Mouse (Mus musculus): ENCODE results near the gene Lrp5.
"Not testable (repeated sequence)": the region's sequence is repeated elsewhere in the genome, so short reads cannot be mapped to it uniquely, and the experiment has no call there.

Lrp5 gene

GRCm38 (mm10) chr19:3695006-3695405 lies 8.6 kb upstream of the Lrp5 start:
- DNase-seq = no peak

- no peak for DNase-seq
These were observed 8.1 kb upstream of the Lrp5 start for GRCm38 (mm10) chr19:3694476-3694875.

- DNase-seq = no peak
These were observed 6.2 kb upstream of the Lrp5 start for GRCm38 (mm10) chr19:3692414-3693145.

GRCm38 (mm10) chr19:3691337-3691736 lies 5.0 kb upstream of the Lrp5 start:
- no peak for DNase-seq

GRCm38 (mm10) chr19:3687676-3688171 lies 1.4 kb upstream of the Lrp5 start:
- DNase-seq = peak; percentile 69

- peak; percentile 62 for DNase-seq
These were observed 651 bp downstream of the Lrp5 start for GRCm38 (mm10) chr19:3685611-3686214.

GRCm38 (mm10) chr19:3684957-3685580 lies 1.3 kb downstream of the Lrp5 start:
- no peak for DNase-seq

GRCm38 (mm10) chr19:3684414-3684813 lies 1.9 kb downstream of the Lrp5 start:
- no peak for DNase-seq

- DNase-seq = peak; percentile 92
These were observed 4.9 kb downstream of the Lrp5 start for GRCm38 (mm10) chr19:3681310-3681934.

GRCm38 (mm10) chr19:3680732-3681131 lies 5.6 kb downstream of the Lrp5 start:
- peak; percentile 67 for DNase-seq

GRCm38 (mm10) chr19:3674122-3674855 lies 12.1 kb downstream of the Lrp5 start:
- DNase-seq = peak; percentile 64

- no peak for DNase-seq
These were observed 13.2 kb downstream of the Lrp5 start for GRCm38 (mm10) chr19:3673149-3673548.

- peak; percentile 64 for DNase-seq
These were observed 17.3 kb downstream of the Lrp5 start for GRCm38 (mm10) chr19:3669100-3669499.

- DNase-seq = no peak
These were observed 17.8 kb downstream of the Lrp5 start for GRCm38 (mm10) chr19:3668551-3668950.

GRCm38 (mm10) chr19:3667979-3668378 lies 18.4 kb downstream of the Lrp5 start:
- DNase-seq = no peak

- DNase-seq = peak; percentile 69
These were observed 19.0 kb downstream of the Lrp5 start for GRCm38 (mm10) chr19:3667155-3667895.

GRCm38 (mm10) chr19:3666632-3667031 lies 19.7 kb downstream of the Lrp5 start:
- no peak for DNase-seq

GRCm38 (mm10) chr19:3665510-3665909 lies 20.9 kb downstream of the Lrp5 start:
- peak; percentile 78 for DNase-seq

GRCm38 (mm10) chr19:3657947-3658346 lies 28.4 kb downstream of the Lrp5 start:
- DNase-seq = no peak

GRCm38 (mm10) chr19:3657065-3657464 lies 29.3 kb downstream of the Lrp5 start:
- not testable (repeated sequence) for DNase-seq

GRCm38 (mm10) chr19:3656144-3656543 lies 30.2 kb downstream of the Lrp5 start:
- no peak for DNase-seq

- no peak for DNase-seq
These were observed 31.4 kb downstream of the Lrp5 start for GRCm38 (mm10) chr19:3654940-3655339.

All from kidney, postnatal 14 days (tissue).